Mouse (Mus musculus) spleen, embryonic (tissue): ENCODE results near the gene Psmc5.
"Not testable (repeated sequence)": the region's sequence is repeated elsewhere in the genome, so short reads cannot be mapped to it uniquely, and the experiment has no call there.

Source experiments
- CTCF ChIA-PET: fragments of 350-600 bp; sonication (Branson Sonifier 250); formaldehyde crosslinking; loops from one replicate; lab custom pipeline; 2022; lab: Charles Lee

Gene Psmc5

DNA sequence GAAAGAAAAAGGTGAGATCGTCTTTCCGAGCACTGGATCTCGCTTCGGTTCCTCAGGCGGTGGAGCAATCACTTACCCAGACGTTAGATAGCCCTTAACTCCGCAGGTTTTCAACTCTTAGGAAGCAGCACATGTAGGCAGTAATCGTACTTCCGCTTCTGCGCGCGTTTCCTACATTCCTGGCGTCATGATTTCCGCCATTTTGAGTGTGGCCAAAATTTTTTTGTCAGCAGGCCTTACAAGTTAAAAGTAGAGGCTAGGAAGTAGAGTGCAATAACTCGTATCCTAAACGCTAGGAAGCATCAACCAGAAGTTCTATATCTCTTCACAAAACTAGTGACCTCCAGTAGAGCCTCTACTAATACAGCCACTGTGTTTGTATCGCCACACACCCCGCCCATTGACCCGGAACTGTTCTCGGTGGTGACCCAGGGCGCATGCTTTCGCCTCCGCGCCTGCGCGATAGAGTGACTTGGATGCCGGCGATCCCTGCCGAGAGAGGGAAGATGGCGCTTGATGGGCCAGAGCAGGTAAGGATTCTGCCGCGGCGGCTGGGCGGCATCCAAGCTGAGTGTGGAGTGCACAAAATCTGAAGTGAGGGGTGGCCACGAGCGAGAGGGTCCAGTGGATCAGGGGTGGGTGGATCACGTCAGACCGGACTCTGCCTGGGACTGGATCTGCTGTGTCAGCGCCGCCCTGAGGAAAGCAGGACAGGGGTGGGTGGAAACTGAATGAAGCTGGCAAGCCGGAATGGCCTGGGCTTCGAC lies at the start of gene Psmc5, which contains the start of gene Ftsj3:
Psmc5 (plus strand) TSS at position 470 of the 767 bp plus-strand sequence.
Ftsj3 (minus strand) TSS at position 395 of the 767 bp plus-strand sequence.
- CTCF ChIA-PET = no interaction called here

GRCm38 (mm10) chr11:106212771-106213170 lies 43.2 kb upstream of the Psmc5 start:
- CTCF ChIA-PET = interaction anchor here (0.7 kb wide), 1 partner anchor 37 kb away, joined by 3 read pairs; no protein-coding TSS in a partner anchor

- CTCF ChIA-PET = interaction anchor here (0.6 kb wide), 2 partner anchors 266 to 798 kb away, joined by 3 read pairs; no protein-coding TSS in a partner anchor
These were observed 41.1 kb upstream of the Psmc5 start for GRCm38 (mm10) chr11:106214856-106215255.

DNA sequence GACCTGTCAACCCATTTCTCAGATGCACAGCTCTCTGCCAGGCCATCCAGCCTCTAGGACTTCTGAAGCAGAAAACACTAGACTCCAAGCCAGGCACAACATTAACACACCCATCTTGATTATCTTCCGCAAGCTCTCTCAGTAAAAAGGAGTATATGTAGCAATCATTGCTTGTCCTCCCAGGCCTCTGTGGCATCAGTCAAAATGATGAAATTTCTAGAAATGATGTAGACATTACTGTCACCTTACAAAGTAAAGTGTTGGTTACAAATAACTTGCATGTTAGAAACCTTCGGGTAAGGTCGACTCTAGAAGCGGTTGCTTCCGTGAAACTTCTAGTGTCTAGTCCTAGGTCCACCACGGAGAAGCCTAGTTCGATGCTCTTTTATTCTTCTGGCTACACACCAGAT lies 40.5 kb upstream of the Psmc5 start:
- CTCF ChIA-PET = interaction anchor here (0.6 kb wide), 1 partner anchor 798 kb away, joined by 3 read pairs; no protein-coding TSS in a partner anchor

DNA sequence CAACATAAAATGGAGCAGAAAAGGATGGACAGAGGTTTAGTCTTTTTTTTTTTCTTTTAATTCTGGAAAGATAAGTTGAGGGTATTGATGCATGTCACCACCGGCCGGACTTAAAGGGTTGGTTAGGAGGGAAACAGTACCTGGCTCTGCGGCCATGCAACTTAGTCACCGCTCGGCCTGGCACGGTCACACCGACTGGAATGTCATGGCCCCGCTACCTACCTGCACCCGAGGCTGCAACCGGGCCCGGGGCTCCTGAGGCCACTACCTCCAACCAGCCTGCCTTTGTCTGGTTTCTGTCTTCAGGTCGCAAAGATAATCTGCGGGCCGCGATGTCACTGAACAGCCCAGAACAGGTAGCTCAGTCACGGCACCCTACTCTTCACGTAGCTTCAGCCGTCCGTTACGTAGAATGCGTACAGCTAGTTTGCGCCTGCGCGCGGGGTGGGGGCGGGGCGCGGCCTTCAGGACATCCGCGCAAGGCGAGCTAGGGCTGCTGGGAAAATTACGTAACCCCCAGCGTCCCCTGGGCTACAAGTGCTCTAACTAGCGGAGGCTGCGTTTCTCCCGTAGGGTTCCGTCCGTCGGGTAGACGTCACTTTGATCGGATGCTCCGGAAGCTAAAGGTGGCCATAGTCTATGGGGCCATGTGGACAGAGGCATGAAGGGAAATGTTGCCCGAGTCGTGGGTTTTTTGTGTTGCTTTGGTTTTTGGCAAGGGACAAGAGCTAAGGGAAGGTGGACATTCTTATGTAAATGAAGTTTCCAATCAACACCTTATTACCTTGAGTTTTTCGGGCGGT lies 39.8 kb upstream of the Psmc5 start, which contains the start of gene Ccdc47:
Ccdc47 (minus strand) TSS at position 418 of the 803 bp plus-strand sequence.
- CTCF ChIA-PET = interaction anchor here (0.6 kb wide), 1 partner anchor 905 kb away, joined by 4 read pairs; no protein-coding TSS in a partner anchor

- CTCF ChIA-PET = interaction anchor here (0.6 kb wide), 1 partner anchor 904 kb away, joined by 4 read pairs; no protein-coding TSS in a partner anchor
These were observed 39.0 kb upstream of the Psmc5 start, which contains the start of gene Ddx42 for GRCm38 (mm10) chr11:106216730-106217490. Ddx42 (plus strand) TSS chr11:106216926.

DNA sequence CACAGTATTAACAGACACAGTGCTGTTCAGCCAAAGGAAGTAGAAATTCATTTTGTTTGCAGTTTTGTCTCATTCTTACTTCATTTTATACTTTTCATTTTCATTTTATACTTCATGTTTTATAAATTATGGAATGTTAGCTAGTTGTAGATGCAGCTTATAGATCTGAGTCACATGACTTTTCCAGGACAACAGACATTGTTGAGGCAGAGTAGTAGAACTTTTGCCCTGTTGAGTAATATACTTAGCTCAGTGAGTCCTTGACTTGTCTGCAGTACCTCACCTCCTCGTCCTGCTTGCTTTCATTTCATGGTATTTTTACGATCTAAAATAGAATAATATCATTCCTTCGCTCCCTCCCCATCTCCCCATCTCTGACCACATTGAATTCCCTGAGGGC lies 35.4 kb upstream of the Psmc5 start:
- CTCF ChIA-PET = no interaction called here

- CTCF ChIA-PET = not testable (repeated sequence)
These were observed 22.0 kb upstream of the Psmc5 start for GRCm38 (mm10) chr11:106233978-106234377.

DNA sequence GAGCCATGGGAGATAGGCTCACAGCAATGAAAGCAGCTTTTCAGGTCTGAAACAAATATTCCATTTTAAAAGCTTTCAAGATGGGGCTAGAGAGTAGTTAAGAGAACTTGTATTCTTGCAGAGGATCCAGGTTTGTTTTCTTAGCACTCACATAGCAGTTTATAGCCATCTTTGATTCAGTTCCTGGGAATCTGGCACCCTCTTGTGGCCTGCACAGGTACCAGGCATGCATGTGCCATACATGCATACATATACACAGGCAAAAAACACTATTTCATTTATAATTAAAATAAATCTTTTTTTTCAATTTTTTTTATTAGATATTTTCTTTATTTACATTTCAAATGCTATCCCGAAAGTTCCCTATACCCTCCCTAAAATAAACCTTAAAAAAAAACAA lies 9.1 kb upstream of the Psmc5 start:
- CTCF ChIA-PET = interaction anchor here (0.7 to 1.2 kb wide), 2 partner anchors 8 to 125 kb away, joined by 3 to 7 read pairs; no protein-coding TSS in a partner anchor

GRCm38 (mm10) chr11:106249326-106249725 lies 6.6 kb upstream of the Psmc5 start:
- CTCF ChIA-PET = no interaction called here

GRCm38 (mm10) chr11:106254767-106255166 lies 1.2 kb upstream of the Psmc5 start:
- CTCF ChIA-PET = no interaction called here

DNA sequence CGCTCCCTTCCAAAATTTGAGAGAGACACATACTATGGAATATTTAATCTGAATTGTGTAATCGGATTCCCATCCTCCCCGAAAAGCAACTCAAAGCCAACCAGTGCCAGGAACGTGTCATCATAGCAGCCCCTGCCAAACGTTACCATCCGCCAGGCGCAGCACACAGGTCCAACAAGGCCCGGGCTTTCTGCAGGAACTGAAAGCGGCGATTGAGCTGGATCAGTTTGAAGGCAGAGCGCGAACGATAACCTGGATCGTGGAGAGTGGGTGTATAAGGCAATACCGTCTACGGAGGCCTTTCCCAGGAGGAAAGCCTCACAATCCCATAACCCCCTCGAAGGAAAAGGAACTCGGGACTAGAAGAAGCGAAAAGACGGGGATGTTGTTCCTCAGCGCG lies 780 bp upstream of the Psmc5 start:
- CTCF ChIA-PET = no interaction called here

- CTCF ChIA-PET = no interaction called here
These were observed 821 bp downstream of the Psmc5 start for GRCm38 (mm10) chr11:106256775-106257174.

- CTCF ChIA-PET = no interaction called here
These were observed 5.0 kb downstream of the Psmc5 start for GRCm38 (mm10) chr11:106260826-106261450.

DNA sequence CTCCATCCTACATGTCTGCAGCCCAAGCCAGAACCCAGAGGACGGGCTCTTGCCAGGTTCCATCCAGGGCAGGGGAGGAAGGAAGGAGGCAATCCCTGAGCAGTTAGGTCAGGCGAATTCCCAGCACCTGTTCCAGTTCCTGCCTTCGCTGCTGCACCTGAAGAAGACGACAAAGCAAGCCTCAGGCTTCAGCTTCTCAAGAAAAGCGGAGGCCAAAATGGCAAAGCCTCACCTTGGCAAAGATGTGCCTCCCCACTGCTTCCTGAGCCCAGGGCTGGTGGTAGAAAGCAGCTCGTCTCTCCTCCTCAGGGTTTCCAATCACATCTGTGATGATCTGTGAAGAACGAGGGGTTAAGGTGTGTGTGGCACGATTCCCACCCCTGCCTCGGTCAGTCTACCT lies 8.0 kb downstream of the Psmc5 start:
- CTCF ChIA-PET = interaction anchor here (0.6 kb wide), 1 partner anchor 884 kb away, joined by 6 read pairs; no protein-coding TSS in a partner anchor

GRCm38 (mm10) chr11:106264988-106265387 lies 9.0 kb downstream of the Psmc5 start:
- CTCF ChIA-PET = no interaction called here

- CTCF ChIA-PET = no interaction called here
These were observed 9.6 kb downstream of the Psmc5 start for GRCm38 (mm10) chr11:106265570-106265969.

DNA sequence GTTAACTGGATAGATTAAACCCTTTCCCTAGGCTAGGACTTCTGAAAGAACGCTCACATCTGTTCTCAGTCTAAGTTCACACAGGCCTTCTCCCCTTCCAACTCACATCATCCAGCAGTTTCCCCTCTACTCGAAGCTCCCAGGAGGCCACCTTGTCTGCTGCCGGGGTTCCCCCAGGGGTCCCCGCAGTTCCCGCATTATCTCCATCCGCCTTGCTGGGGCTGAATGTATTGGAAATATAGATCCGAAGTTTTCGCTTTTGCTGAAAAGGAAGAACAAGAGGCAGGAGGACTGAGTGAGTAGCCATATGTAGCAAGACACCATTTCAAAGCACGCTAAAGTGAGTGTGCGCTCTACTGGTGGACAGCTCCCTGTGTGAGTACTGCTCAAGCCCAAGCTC lies 10.5 kb downstream of the Psmc5 start:
- CTCF ChIA-PET = no interaction called here

GRCm38 (mm10) chr11:106267311-106267852 lies 11.4 kb downstream of the Psmc5 start:
- CTCF ChIA-PET = no interaction called here

DNA sequence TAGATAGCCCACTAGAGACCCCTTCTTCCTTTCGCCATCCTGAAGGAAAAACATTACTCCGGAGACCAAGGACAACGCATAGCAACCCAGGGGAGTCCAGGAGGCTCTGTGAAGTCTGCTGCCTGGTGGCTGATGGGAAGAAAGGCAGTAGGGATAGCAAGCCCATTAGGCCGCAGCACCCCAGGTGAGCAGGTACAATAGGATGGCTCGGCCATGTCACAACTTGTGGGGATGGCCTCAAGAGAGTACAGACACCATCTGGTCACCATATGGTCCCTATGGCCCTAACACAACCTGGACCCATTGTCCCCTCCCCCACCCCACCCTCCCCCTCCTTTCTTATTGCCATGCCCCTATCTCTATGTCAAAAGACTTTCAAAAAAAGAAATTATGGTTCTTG lies 11.9 kb downstream of the Psmc5 start:
- CTCF ChIA-PET = interaction anchor here (0.6 to 0.7 kb wide), 2 partner anchors 31 to 75 kb away, joined by 4 to 8 read pairs; no protein-coding TSS in a partner anchor
